Mouse (Mus musculus): ENCODE measurements at regions not wholly inside any gene's neighbourhood (a gene's known extent, or its start where the extent isn't known, plus 50 kb on each side); places are given as distances from the start of the nearest gene placed in this dataset.
"Not testable (repeated sequence)": the region's sequence is repeated elsewhere in the genome, so short reads cannot be mapped to it uniquely, and the experiment has no call there.

GRCm38 (mm10) chr17:17004632-17005265 is 59.2 kb upstream of the Zfp960 start:
- peak overlapping the region; percentile 58 to 77 for H3K4me3 ChIP-seq (ENCODE audit: control insufficient read depth in 1 of 2, insufficient read depth in 1 of 2, low read depth in 2 of 2, low read length in 2 of 2)
- peak overlapping the region; percentile 59 for H3K27ac ChIP-seq (ENCODE audit: control insufficient read depth, low read depth, low read length)
- peak overlapping the region; percentile 54 for H3K9ac ChIP-seq (ENCODE audit: control insufficient read depth, low read depth, low read length, poor library complexity, severe bottlenecking)
- H3K27me3 ChIP-seq (ENCODE audit: control insufficient read depth in 1 of 2, insufficient read depth in 2 of 2, low read length in 2 of 2); H3K79me2 ChIP-seq (ENCODE audit: control insufficient read depth, insufficient read depth, low read length, poor library complexity); H3K36me3 ChIP-seq (ENCODE audit: control insufficient read depth in 1 of 2, insufficient read depth in 2 of 2, low read length in 2 of 2); H3K9me3 ChIP-seq (replicated peaks; ENCODE audit: insufficient read depth, low read length); H3K4me1 ChIP-seq (ENCODE audit: control insufficient read depth in 1 of 2, insufficient read depth in 2 of 2, low read length in 2 of 2): not testable (repeated sequence)
- TF ChIP-seq SMC3 (IDR thresholded peaks at IDR 0.05; ENCODE audit: low read depth, low read length) (0 out of 2 replicates have a peak, but pooled peaks have one; percentile 12), ELF1 (IDR thresholded peaks at IDR 0.05; ENCODE audit: low read depth, low read length) (peak; percentile 85), RAD21 (IDR thresholded peaks at IDR 0.05; ENCODE audit: low read depth, low read length) (peak; percentile 37), TBP (IDR thresholded peaks at IDR 0.05; ENCODE audit: low read depth, low read length) (peak; percentile 52; the same call in 1 of the 2 replicates), HCFC1 (IDR thresholded peaks at IDR 0.05; ENCODE audit: low read depth, low read length) (peak; percentile 72), NELFE (IDR thresholded peaks at IDR 0.05; ENCODE audit: low read depth, low read length) (peak; percentile 64), POLR2AphosphoS2 (IDR thresholded peaks at IDR 0.05; ENCODE audit: low read length) (0 out of 2 replicates have a peak, but pooled peaks have one; percentile 59), NRF1 (IDR thresholded peaks at IDR 0.05; ENCODE audit: insufficient read depth, low read depth, low read length, poor library complexity, severe bottlenecking) (peak; percentile 38; the same call in 1 of the 2 replicates), CHD2 (IDR thresholded peaks at IDR 0.05; ENCODE audit: low read length) (peak; percentile 91), POLR2A (IDR thresholded peaks at IDR 0.05; ENCODE audit: control insufficient read depth in 1 of 2, insufficient read depth in 1 of 2, low read depth in 1 of 2, low read length in 2 of 2, poor library complexity in 1 of 2) (peak; percentile 56 to 63; a peak in 1 of 4 replicates)
- DNase-seq (ENCODE audit: low read depth, low spot score) = peak; percentile 99

- not testable (repeated sequence) for H3K9me3 ChIP-seq (replicated peaks; ENCODE audit: insufficient read depth, low read length); H3K4me1 ChIP-seq (ENCODE audit: control insufficient read depth in 1 of 2, insufficient read depth in 2 of 2, low read length in 2 of 2); H3K36me3 ChIP-seq (ENCODE audit: control insufficient read depth in 1 of 2, insufficient read depth in 2 of 2, low read length in 2 of 2); H3K79me2 ChIP-seq (ENCODE audit: control insufficient read depth, insufficient read depth, low read length, poor library complexity); H3K27me3 ChIP-seq (ENCODE audit: control insufficient read depth in 1 of 2, insufficient read depth in 2 of 2, low read length in 2 of 2)
- TF ChIP-seq KAT2A (conservative IDR thresholded peaks at IDR 0.05; ENCODE audit: low read depth, low read length) (peak; percentile 17; the same call in 1 of the 2 replicates), MYC (IDR thresholded peaks at IDR 0.05; ENCODE audit: low read depth, low read length) (peak; percentile 86), POLR2A (IDR thresholded peaks at IDR 0.05; ENCODE audit: control insufficient read depth in 1 of 2, insufficient read depth in 1 of 2, low read depth in 1 of 2, low read length in 2 of 2, poor library complexity in 1 of 2) (peak in 1 of 2 experiments; percentile 20; a peak in 1 of 4 replicates), MXI1 (IDR thresholded peaks at IDR 0.05; ENCODE audit: low read depth, low read length) (peak; percentile 88), MAX (IDR thresholded peaks at IDR 0.05; ENCODE audit: low read length) (peak; percentile 81), SIN3A (IDR thresholded peaks at IDR 0.05; ENCODE audit: low read length) (peak; percentile 88), NELFE (IDR thresholded peaks at IDR 0.05; ENCODE audit: low read depth, low read length) (peak; percentile 21; the same call in 1 of the 2 replicates), EP300 (IDR thresholded peaks at IDR 0.05; ENCODE audit: low read depth in 1 of 2, low read length in 2 of 2) (peak in 1 of 2 experiments; percentile 23; a peak in 1 of 4 replicates)
- peak overlapping the region; percentile 58 to 77 for H3K4me3 ChIP-seq (ENCODE audit: control insufficient read depth in 1 of 2, insufficient read depth in 1 of 2, low read depth in 2 of 2, low read length in 2 of 2)
- peak overlapping the region; percentile 46 for H3K27ac ChIP-seq (ENCODE audit: control insufficient read depth, low read depth, low read length)
- H3K9ac ChIP-seq (ENCODE audit: control insufficient read depth, low read depth, low read length, poor library complexity, severe bottlenecking) = peak overlapping the region; percentile 54
- DNase-seq (ENCODE audit: low read depth, low spot score) = peak; percentile 88
These were observed 58.6 kb upstream of the Zfp960 start for GRCm38 (mm10) chr17:17005267-17005666.

All from MEL (cell line).